Mouse (Mus musculus) heart, adult 2 months (tissue): ENCODE data around the gene Ccdc9b.

Source experiments
- CTCF ChIP-seq: fragments of 200-600 bp; IDR thresholded peaks from 2 replicates; pipeline ENCODE4 v1.8.1; 2022; ENCODE audit warnings: antibody characterized with exemption, mild to moderate bottlenecking, moderate library complexity
- EP300 ChIP-seq: fragments of 200-500 bp; IDR thresholded peaks from 2 replicates; pipeline ENCODE4 v1.6.1; 2011; ENCODE audit warnings: low read depth, low read length, control low read depth; ENCODE audit not compliant: insufficient read depth
- POLR2A ChIP-seq: fragments of 200-500 bp; IDR thresholded peaks from 2 replicates; pipeline ENCODE4 v1.6.1; 2011; ENCODE audit warnings: mild to moderate bottlenecking, low read depth, low read length, control low read depth; ENCODE audit not compliant: insufficient read depth

- TF ChIP-seq CTCF = no peak
- TF ChIP-seq EP300 = no peak
- TF ChIP-seq POLR2A = no peak
These were observed 27.7 kb upstream of the Ccdc9b start for GRCm38 (mm10) chr2:118790221-118790550.
